Mouse (Mus musculus) C2C12 (cell line): Measurements from ENCODE around the gene Cdc42bpg. TPM values are rescaled to one million over a fixed set of nuclear protein-coding genes. Genes with fewer than 3 reads are reported as not detected.
A peak's percentile ranks its signal among the peaks of the same experiment; 100 is the strongest.

Experiments
- H3K27me3 ChIP-seq: one replicate; pipeline ENCODE4 v1.6.1; 2011; ENCODE audit not compliant: control insufficient read depth, insufficient read depth, insufficient read length
- H3K36me3 ChIP-seq: one replicate; pipeline ENCODE4 v1.6.1; 2011; ENCODE audit not compliant: control insufficient read depth, insufficient read depth
- H3K4me3 ChIP-seq: one replicate; pipeline ENCODE4 v1.5.1; 2011; ENCODE audit warnings: mild to moderate bottlenecking, control low read depth; ENCODE audit not compliant: poor library complexity, insufficient read depth, severe bottlenecking
- H3K79me2 ChIP-seq: one replicate; pipeline ENCODE4 v1.6.1; 2011; ENCODE audit not compliant: control insufficient read depth, insufficient read depth
- H3K79me3 ChIP-seq: one replicate; pipeline ENCODE4 v1.6.1; 2011; ENCODE audit warnings: low read depth, control low read depth
- H3ac ChIP-seq: one replicate; pipeline ENCODE3; 2011; ENCODE audit warnings: low read depth; ENCODE audit not compliant: control insufficient read depth, insufficient read length
- CEBPB ChIP-seq: IDR thresholded peaks from one replicate; pipeline ENCODE4 v1.6.1; 2011; ENCODE audit warnings: low read depth, mild to moderate bottlenecking, control low read depth, moderate library complexity
- CTCF ChIP-seq: IDR thresholded peaks from one replicate; pipeline ENCODE4 v1.5.1; 2011; ENCODE audit not compliant: control insufficient read depth, insufficient read depth, insufficient read length
- FOSL1 ChIP-seq: IDR thresholded peaks from one replicate; pipeline ENCODE4 v1.8.0; 2011; ENCODE audit warnings: mild to moderate bottlenecking, low read length; ENCODE audit not compliant: poor library complexity, insufficient read depth, severe bottlenecking
- MAX ChIP-seq: IDR thresholded peaks from one replicate; pipeline ENCODE4 v1.6.1; 2011; ENCODE audit warnings: mild to moderate bottlenecking, control low read depth
- MYOD1 ChIP-seq: IDR thresholded peaks from one replicate; pipeline ENCODE4 v1.6.1; 2011; ENCODE audit warnings: low read depth; ENCODE audit not compliant: control insufficient read depth, insufficient read length
- MYOG ChIP-seq: IDR thresholded peaks from one replicate; pipeline ENCODE4 v1.6.1; 2011; ENCODE audit not compliant: control insufficient read depth, insufficient read length; ENCODE audit errors: extremely low read depth
- USF1 ChIP-seq: IDR thresholded peaks from one replicate; pipeline ENCODE4 v1.6.1; 2011; ENCODE audit warnings: low read depth, mild to moderate bottlenecking, control low read depth, moderate library complexity
- polyA plus RNA-seq: library from polyadenylated mRNA; unstranded; fragments of >200 nt; fragmentation: generic; extraction: Trizol; gene quantifications from one replicate; pipeline ENCODE4 v1.2.1, GENCODE M21; 2012; ENCODE audit warnings: missing spikeins

Cdc42bpg gene
- polyA plus RNA-seq, 1 experiment: 7.2 TPM

DNA sequence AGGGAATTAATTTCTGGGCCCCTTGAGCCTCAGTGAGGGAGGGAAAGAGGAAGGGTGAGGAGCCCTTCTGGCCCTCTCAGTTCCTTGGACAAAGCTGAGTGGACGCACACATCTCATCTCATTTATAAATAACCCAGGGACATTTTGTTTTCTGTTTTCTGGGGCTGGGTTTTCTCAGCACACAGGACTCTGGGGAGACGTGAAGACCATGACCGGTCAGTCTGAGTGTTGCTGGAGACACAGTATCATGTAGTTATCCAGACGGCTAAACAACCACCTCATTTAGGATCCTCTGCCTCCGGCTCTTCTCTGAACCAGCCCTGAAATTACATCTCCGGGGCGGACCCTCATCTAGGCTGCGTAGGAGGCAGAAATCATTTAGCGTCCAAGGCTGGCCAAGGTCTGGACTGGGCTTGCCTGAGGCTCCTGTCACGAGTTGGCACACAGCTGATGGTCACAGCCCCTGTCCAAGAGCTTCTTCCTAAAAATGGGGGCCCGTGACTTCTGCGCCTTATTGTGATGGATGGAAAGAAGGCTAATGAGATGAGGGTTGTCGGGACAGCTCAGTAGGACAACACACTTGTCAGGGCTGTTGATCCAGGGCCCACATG lies 32.2 kb upstream of the Cdc42bpg start:
- H3K79me2 ChIP-seq: peaks cover 30% of the 10 kb centered on the region
- no peak overlapping the region for H3ac ChIP-seq
- peaks cover 2% of the 10 kb centered on the region for H3K36me3 ChIP-seq
- no peak for TF ChIP-seq CEBPB
- TF ChIP-seq MAX: no peak
- TF ChIP-seq USF1: no peak
- TF ChIP-seq MYOG: no peak
- TF ChIP-seq FOSL1: no peak
- TF ChIP-seq CTCF: no peak
- TF ChIP-seq MYOD1: no peak
- H3K27me3 ChIP-seq: no peaks in the 10 kb centered on the region
- H3K79me3 ChIP-seq: peaks cover 16% of the 10 kb centered on the region
- no peak overlapping the region for H3K4me3 ChIP-seq

DNA sequence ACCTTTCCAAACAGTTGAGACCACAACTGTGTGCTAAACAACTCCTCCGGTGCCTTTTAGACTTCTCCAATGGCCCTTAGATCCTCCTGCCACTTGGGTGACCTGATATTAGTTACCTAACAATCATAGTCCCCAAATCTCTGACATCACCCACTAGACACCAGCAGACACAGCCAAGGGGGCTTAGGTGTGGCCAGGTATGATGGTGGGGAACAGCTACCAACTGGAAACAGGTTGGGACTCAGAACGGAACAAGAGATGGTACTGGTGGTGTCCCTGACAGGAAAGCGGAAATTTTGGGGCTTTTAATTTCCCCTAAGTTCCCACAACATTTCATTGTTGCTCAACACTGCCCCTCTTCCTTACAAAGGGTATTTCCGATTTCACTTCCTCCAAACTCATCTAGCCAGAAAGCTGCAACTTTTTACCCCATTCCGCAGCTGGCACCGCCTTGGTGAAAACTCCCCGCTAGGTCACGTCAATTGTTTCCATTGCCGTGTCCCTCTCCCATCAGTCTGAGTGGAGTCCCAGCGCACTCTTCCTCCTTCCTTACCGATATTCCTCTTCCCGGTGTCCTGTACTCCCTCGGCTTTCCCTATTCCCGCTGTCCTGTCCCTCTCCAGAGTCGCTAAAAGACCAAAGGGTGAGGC lies 30.4 kb upstream of the Cdc42bpg start:
- peaks cover 20% of the 10 kb centered on the region for H3K36me3 ChIP-seq
- H3K27me3 ChIP-seq: no peaks in the 10 kb centered on the region
- H3ac ChIP-seq: peak overlapping the region; percentile 76
- peak overlapping the region; percentile 29 for H3K4me3 ChIP-seq
- H3K79me3 ChIP-seq: peaks cover 34% of the 10 kb centered on the region
- TF ChIP-seq CEBPB (no peak), CTCF (no peak)
- H3K79me2 ChIP-seq: peaks cover 48% of the 10 kb centered on the region

DNA sequence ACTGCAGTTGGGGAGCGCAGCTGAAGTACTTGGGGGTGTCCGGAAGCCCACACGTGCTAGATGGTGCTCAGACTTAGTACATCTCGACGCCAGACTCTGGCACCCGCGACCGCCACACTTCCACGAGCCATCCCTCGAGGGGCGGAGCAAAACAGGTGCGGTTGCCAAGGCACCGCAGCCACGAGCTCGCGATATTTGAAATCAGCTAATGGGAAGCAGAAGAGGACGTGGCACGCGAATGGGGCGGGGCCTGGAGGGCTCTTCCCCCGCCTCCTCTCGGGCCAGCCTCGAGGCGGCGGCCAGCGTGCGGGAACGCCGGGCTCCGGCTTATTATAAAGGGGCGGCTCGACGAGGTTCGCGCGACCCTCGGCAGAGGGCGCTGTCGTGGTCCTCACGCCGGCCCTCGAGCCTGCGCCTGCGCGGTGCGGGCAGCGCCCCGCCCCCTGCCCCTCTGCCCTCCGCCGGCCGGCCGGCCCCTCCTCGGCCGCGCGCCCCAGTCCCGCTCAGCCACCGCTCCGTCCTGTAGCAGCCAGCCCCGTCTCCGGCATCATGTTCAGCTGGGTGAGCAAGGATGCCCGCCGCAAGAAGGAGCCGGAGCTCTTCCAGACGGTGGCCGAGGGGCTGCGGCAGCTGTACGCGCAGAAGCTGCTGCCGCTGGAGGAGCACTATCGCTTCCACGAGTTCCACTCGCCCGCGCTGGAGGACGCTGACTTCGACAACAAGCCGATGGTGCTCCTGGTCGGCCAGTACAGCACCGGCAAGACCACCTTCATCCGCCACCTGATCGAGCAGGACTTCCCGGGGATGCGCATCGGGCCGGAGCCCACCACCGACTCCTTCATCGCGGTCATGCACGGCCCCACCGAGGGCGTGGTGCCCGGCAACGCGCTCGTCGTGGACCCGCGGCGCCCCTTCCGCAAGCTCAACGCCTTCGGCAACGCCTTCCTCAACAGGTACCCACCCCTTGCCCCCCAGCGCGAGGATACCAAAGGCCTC lies 29.5 kb upstream of the Cdc42bpg start, which contains the start of gene Ehd1:
Gene Ehd1, plus strand, starts transcription at position 300 of the 996 bp plus-strand sequence.
- TF ChIP-seq CTCF: peak; percentile 95
- TF ChIP-seq MAX: peak; percentile 95
- no peak for TF ChIP-seq MYOD1
- TF ChIP-seq USF1: no peak
- no peak for TF ChIP-seq CEBPB
- no peak for TF ChIP-seq FOSL1
- Histone ChIP-seq H3K36me3 (peaks cover 29% of the 10 kb centered on the region), H3ac (peak within 1 kb of the TSS; percentile 82)

DNA sequence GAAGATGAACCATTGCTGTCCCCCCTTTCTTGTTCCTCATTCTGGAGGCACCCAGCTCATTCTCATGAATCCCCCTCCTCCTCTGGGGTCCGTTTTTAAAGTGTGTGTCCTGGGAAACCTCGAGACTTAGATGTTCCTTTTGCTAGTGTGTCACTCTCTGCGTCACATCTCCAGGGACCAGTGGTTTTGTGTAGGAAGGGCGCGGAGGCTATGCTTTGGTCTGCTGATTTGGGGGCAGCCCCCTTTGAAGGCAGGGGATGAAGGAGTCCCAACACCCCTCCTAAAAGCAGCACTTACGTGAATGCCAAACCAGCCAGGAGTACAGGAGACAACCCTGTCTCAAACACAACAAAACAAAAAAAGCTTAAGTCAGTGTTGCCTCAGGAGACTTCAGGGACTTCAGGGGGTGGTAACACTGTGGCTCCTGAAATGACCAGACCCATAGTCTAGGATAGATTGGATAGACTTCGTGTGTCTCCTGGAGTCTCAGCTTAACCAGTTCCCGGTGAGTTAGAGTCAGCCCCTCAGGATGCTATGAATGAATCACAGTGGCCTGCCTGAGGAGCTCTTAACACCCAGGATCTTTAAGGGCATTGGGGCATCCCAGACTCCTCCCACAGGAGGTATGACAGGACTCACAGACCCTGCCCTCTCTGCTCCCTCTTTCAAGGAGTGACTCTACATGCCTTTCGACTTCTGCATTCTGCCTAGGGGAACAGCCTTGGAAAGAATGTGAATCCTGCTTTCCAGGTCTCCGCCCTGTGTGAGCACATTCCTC lies 28.4 kb upstream of the Cdc42bpg start:
- Histone ChIP-seq H3K36me3 (peaks cover 40% of the 10 kb centered on the region), H3K79me2 (peaks cover 68% of the 10 kb centered on the region), H3K27me3 (no peaks in the 10 kb centered on the region), H3ac (peak overlapping the region; percentile 82), H3K4me3 (peak overlapping the region; percentile 92), H3K79me3 (peaks cover 53% of the 10 kb centered on the region)
- TF ChIP-seq MYOG (no peak), MAX (peak; percentile 33)

More for the DNA sequence above, 29.5 kb upstream of the Cdc42bpg start, which contains the start of gene Ehd1:
- Histone ChIP-seq H3K27me3 (no peaks in the 10 kb centered on the region), H3K79me3 (peaks cover 43% of the 10 kb centered on the region), H3K4me3 (peak within 1 kb of the TSS; percentile 92), H3K79me2 (peaks cover 57% of the 10 kb centered on the region)

DNA sequence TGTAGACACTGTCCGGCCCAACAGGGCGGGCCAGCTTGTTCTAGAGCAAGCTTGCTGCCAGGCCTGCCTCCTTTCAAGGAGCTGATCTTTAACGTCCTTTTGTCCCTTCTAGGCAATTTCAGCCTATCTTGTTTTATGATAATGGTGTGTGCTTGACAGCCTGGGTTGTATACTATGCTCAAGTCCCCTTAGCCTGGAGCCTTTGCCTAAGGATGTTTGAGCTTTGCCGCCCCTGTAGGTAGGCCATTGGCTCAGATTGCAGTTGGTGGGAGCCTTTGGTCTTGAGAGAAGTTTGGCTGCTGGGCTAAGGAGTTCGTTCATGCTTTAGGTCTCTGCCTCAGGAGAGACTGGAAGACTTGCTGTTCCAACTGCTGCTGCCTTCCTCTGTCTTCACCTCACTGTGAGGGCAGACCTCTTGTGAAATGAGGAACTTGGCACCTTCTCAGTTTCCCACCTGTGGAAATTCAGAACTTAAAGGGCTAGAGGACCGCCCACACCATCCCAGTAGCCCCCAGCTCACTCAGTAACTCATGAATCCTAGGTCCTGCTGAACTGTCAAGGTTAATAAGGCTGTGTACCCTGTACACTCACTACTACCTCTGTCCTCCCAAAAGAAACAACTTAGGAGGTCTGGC lies 27.7 kb upstream of the Cdc42bpg start:
- Histone ChIP-seq H3K36me3 (peaks cover 47% of the 10 kb centered on the region), H3ac (peak overlapping the region; percentile 70), H3K79me2 (peaks cover 75% of the 10 kb centered on the region), H3K79me3 (peaks cover 56% of the 10 kb centered on the region), H3K27me3 (no peaks in the 10 kb centered on the region), H3K4me3 (peak overlapping the region; percentile 21)
- TF ChIP-seq CEBPB (no peak), FOSL1 (no peak), MYOG (no peak), MYOD1 (no peak), USF1 (no peak), MAX (no peak), CTCF (no peak)
